Mouse (Mus musculus) retina, postnatal 7 days (tissue): Measurements from ENCODE around the gene Abcc5.
"Not testable (repeated sequence)": the region's sequence is repeated elsewhere in the genome, so short reads cannot be mapped to it uniquely, and the experiment has no call there.

Experiments used
- DNase-seq: peaks from one replicate; pipeline ENCODE4 v3.0.0-alpha.2; 2012; ENCODE audit warnings: low read depth, low spot score

Gene Abcc5

GRCm38 (mm10) chr16:20361496-20361895 lies 64.7 kb downstream of the Abcc5 start:
- not testable (repeated sequence) for DNase-seq

GRCm38 (mm10) chr16:20359643-20360295 lies 66.4 kb downstream of the Abcc5 start:
- DNase-seq = no peak

GRCm38 (mm10) chr16:20357837-20358236 lies 68.4 kb downstream of the Abcc5 start:
- no peak for DNase-seq

GRCm38 (mm10) chr16:20354762-20355161 lies 71.4 kb downstream of the Abcc5 start:
- DNase-seq = no peak

- no peak for DNase-seq
These were observed 72.2 kb downstream of the Abcc5 start for GRCm38 (mm10) chr16:20354011-20354410.

- DNase-seq = no peak
These were observed 80.7 kb downstream of the Abcc5 start for GRCm38 (mm10) chr16:20345464-20345863.

- no peak for DNase-seq
These were observed 87.6 kb downstream of the Abcc5 start for GRCm38 (mm10) chr16:20338616-20339015.

GRCm38 (mm10) chr16:20334918-20335317 lies 91.3 kb downstream of the Abcc5 start:
- DNase-seq = no peak

GRCm38 (mm10) chr16:20328306-20328705 lies 97.9 kb downstream of the Abcc5 start:
- DNase-seq = no peak

- DNase-seq = no peak
These were observed 100.9 kb downstream of the Abcc5 start, which contains the start of gene Cyp2ab1 for GRCm38 (mm10) chr16:20325286-20325685. Gene Cyp2ab1, minus strand, starts transcription at chr16:20325404.

- no peak for DNase-seq
These were observed 102.3 kb downstream of the Abcc5 start for GRCm38 (mm10) chr16:20323907-20324306.

GRCm38 (mm10) chr16:20322274-20322673 lies 103.9 kb downstream of the Abcc5 start:
- DNase-seq = no peak

GRCm38 (mm10) chr16:20316770-20317169 lies 109.4 kb downstream of the Abcc5 start:
- no peak for DNase-seq

- DNase-seq = no peak
These were observed 110.9 kb downstream of the Abcc5 start for GRCm38 (mm10) chr16:20315266-20315665.

- no peak for DNase-seq
These were observed 113.9 kb downstream of the Abcc5 start for GRCm38 (mm10) chr16:20312272-20312671.

GRCm38 (mm10) chr16:20301770-20302649 lies 124.2 kb downstream of the Abcc5 start, which contains the start of gene Parl:
Gene Parl, minus strand, starts transcription at chr16:20302387.
- peak; percentile 91 for DNase-seq

GRCm38 (mm10) chr16:20300076-20300475 lies 126.1 kb downstream of the Abcc5 start:
- no peak for DNase-seq
